In the genomic region with DNA sequence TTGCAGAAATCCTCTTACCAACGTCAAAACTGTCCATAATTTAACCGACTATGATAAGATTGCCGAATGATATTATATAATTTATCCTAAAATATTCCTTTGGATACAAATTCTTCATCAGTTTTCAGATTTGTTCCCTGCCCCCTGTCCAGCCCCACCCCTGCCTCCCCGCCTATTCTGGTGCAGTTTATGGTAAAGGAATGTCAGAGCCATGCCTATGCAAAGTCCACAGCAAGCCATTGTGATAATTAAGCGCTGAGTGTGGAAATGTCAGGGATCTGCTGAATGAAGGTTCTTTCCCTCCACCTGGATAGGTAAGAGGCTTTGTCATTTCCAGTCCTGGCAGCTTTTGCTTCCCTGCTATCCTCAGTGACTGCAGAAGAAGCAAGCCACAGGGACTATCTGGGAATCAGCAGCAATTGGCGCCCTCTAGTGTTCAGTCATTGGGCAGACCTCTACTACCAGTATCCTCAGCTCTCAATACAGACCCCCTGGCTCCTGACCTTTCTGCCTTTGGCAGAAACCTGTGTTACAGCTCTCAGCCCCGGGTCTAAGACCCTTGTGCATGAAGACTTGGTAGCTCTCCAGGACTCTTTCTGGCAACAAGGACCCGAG, we compare ENCODE assay signal across 8 mouse cellular contexts. TPM values are rescaled to one million over a fixed set of nuclear protein-coding genes. Genes with fewer than 3 reads are reported as not detected.
A peak's percentile ranks its signal among the peaks of the same experiment; 100 is the strongest.
DNase-seq lines count a peak whose midpoint lies in the region; ATAC-seq and TF ChIP-seq lines count a peak whose summit lies in the region.
"Not testable (repeated sequence)": the region's sequence is repeated elsewhere in the genome, so short reads cannot be mapped to it uniquely, and the experiment has no call there.

No protein-coding gene starts in this region.

- H3K27me3 ChIP-seq in Patski; hindbrain, embryonic 10.5 days (ENCODE audit: insufficient read depth, poor library complexity, severe bottlenecking); lung, embryonic 14.5 days (ENCODE audit: insufficient read depth, low read length); thymus, adult 2 months (ENCODE audit: control insufficient read depth, insufficient read depth, low read length): not testable (repeated sequence)

- POLR2A ChIA-PET in Patski (lab: Charles Lee), result not testable (repeated sequence)

- H3K36me3 ChIP-seq in hindbrain, embryonic 10.5 days; lung, embryonic 14.5 days (ENCODE audit: insufficient read depth); thymus, adult 2 months (ENCODE audit: control insufficient read depth, insufficient read depth, low read length): not testable (repeated sequence)

- ATAC-seq in Patski, result peak; percentile 98
- peak; percentile 93 for ATAC-seq in lung, embryonic 14.5 days (ENCODE audit: insufficient read depth)

- in situ Hi-C loops in Patski (cut with MboI; ENCODE audit: low pct_unique_long_range_greater_than_20kb), result loop anchor here (5.0 kb wide), 1 partner anchor 121 kb away; no protein-coding TSS in a partner anchor

- DNase-seq in Patski (ENCODE audit: low read depth, low spot score), result not testable (repeated sequence)
- peak; percentile 92 to 93 for DNase-seq in cerebellum, postnatal 14 days
- DNase-seq in frontal cortex, postnatal 10 days (ENCODE audit: low spot score in 2 of 2), result peak; percentile 74 to 83
- DNase-seq in hindbrain, embryonic 10.5 days (ENCODE audit: low spot score), result peak; percentile 73
- peak; percentile 84 for DNase-seq in layer of hippocampus, adult 9-10 months (ENCODE audit: low spot score)
- DNase-seq in lung, embryonic 14.5 days, result peak; percentile 88
- peak; percentile 73 for DNase-seq in ovary, adult 18-20 months (ENCODE audit: low spot score)
- DNase-seq in thymus, adult 2 months, result peak; percentile 70

- H3K9ac ChIP-seq in lung, embryonic 14.5 days, result peak overlapping the region; percentile 23; the same call in 1 of the 2 replicates

- not testable (repeated sequence) for TF ChIP-seq CTCF in Patski (IDR thresholded peaks at IDR 0.05); thymus, adult 2 months (IDR thresholded peaks at IDR 0.05; ENCODE audit: borderline replicate concordance, control insufficient read depth, extremely low read depth, insufficient read depth, low read length, poor library complexity)
- peak; percentile 80 for TF ChIP-seq CTCF in lung, embryonic 14.5 days (IDR thresholded peaks at IDR 0.05; ENCODE audit: low read depth)

- TF ChIP-seq POLR2A in thymus, adult 2 months (IDR thresholded peaks at IDR 0.05; ENCODE audit: control insufficient read depth, extremely low read depth, insufficient read depth, low read length, poor library complexity), result not testable (repeated sequence)

- H3K9me3 ChIP-seq in hindbrain, embryonic 10.5 days; lung, embryonic 14.5 days (ENCODE audit: low read depth, low read length): not testable (repeated sequence)

- CTCF ChIA-PET in Patski (lab: Charles Lee), result interaction anchor here (0.9 kb wide), 1 partner anchor 126 kb away, joined by 3 read pairs; no protein-coding TSS in a partner anchor

- not testable (repeated sequence) for H3K27ac ChIP-seq in hindbrain, embryonic 10.5 days; lung, embryonic 14.5 days (ENCODE audit: low read depth); thymus, adult 2 months (ENCODE audit: control insufficient read depth, insufficient read depth, low read length)

- 42% methylated on average over 8 of the region's 8 CpGs for WGBS in hindbrain, embryonic 10.5 days
- 38% methylated on average over 7 of the region's 8 CpGs for WGBS in lung, embryonic 14.5 days
- 44% methylated on average over 8 of the region's 8 CpGs for WGBS in thymus, adult 2 months

- H3K4me1 ChIP-seq in hindbrain, embryonic 10.5 days (replicated peaks); lung, embryonic 14.5 days (ENCODE audit: insufficient read depth); thymus, adult 2 months (replicated peaks; ENCODE audit: control insufficient read depth, insufficient read depth, low read length): not testable (repeated sequence)

- not testable (repeated sequence) for H3K4me3 ChIP-seq in hindbrain, embryonic 10.5 days; lung, embryonic 14.5 days (ENCODE audit: low read depth, low read length)
- peak overlapping the region; percentile 48 for H3K4me3 ChIP-seq in thymus, adult 2 months (ENCODE audit: control insufficient read depth, insufficient read depth, low read length)

- H3K4me2 ChIP-seq in lung, embryonic 14.5 days, result peak overlapping the region; percentile 18; the same call in 1 of the 2 replicates

RNA-seq across cellular contexts. Expression of gene Klrb1, which starts 30.9 kb away (rescaled TPM):
- polyA plus RNA-seq in Patski (2021), result not detected
- not detected in 2 replicates for polyA plus RNA-seq in hindbrain, embryonic 10.5 days (2016; fragmentation: Nextera tagmentation; extraction: Ambion mirVana)
- not detected in 2 replicates for polyA plus RNA-seq in lung, embryonic 14.5 days (2014; fragmentation: Nextera tagmentation; extraction: Ambion mirVana)
- polyA plus RNA-seq in thymus, adult 2 months (2012; rRNA removed), result not detected in 2 replicates

RNA-seq across cellular contexts. Expression of gene Klrb1c, which starts 35.3 kb away (rescaled TPM):
- polyA plus RNA-seq in Patski (2021), result not detected
- polyA plus RNA-seq in hindbrain, embryonic 10.5 days (2016; fragmentation: Nextera tagmentation; extraction: Ambion mirVana), result not detected in 2 replicates
- 0.26 and 0.32 TPM in 2 replicates for polyA plus RNA-seq in lung, embryonic 14.5 days (2014; fragmentation: Nextera tagmentation; extraction: Ambion mirVana)
- polyA plus RNA-seq in thymus, adult 2 months (2012; rRNA removed), result 0.96 and 2.6 TPM in 2 replicates
